Mouse (Mus musculus): Measurements from ENCODE around the gene Gm20883. TPM values are rescaled to one million over a fixed set of nuclear protein-coding genes. Genes with fewer than 3 reads are reported as not detected.
"Not testable (repeated sequence)": the region's sequence is repeated elsewhere in the genome, so short reads cannot be mapped to it uniquely, and the experiment has no call there.

Gm20883 gene
- polyA plus RNA-seq (2012; rRNA removed): not detected in 2 replicates

- H3K4me3 ChIP-seq (replicated peaks; ENCODE audit: extremely low read depth, low read depth, low read length); DNase-seq; H3K4me1 ChIP-seq (ENCODE audit: control insufficient read depth, insufficient read depth, low read length): not testable (repeated sequence)
- no CpG with 5 or more reads among the region's 6 CpGs for WGBS
Observed at GRCm38 (mm10) chrY:50607951-50608350, at the start of gene Gm20883. Gene Gm20883 (plus strand): TSS chrY:50608251.

Data from lung, adult 2 months (tissue).